Mouse (Mus musculus) MEL (cell line): Measurements from ENCODE around the gene Zfp113. TPM values are rescaled to one million over a fixed set of nuclear protein-coding genes. Genes with fewer than 3 reads are reported as not detected.
A peak's percentile ranks its signal among the peaks of the same experiment; 100 is the strongest.

ENCODE experiments used
- DNase-seq: peaks from one replicate; pipeline ENCODE4 v3.0.0; 2011; ENCODE audit warnings: low read depth, low spot score
- H3K27ac ChIP-seq: 2 replicates; pipeline ENCODE4 v1.5.1; 2012; ENCODE audit warnings: low read depth, mild to moderate bottlenecking, control low read depth, low read length, moderate library complexity; ENCODE audit not compliant: control insufficient read depth
- H3K27me3 ChIP-seq, 2 experiments: fragments of 150-350 bp in 1 of 2; sonication (generic) in 1 of 2; 2 replicates each; pipeline ENCODE4 v1.6.1; 2012; ENCODE audit warnings: low read length in 2 of 2, mild to moderate bottlenecking in 2 of 2, improper control_type of control experiment in 1 of 2, moderate library complexity in 1 of 2; ENCODE audit not compliant: insufficient read depth in 2 of 2, control insufficient read depth in 1 of 2
- H3K36me3 ChIP-seq, 2 experiments: 2 replicates each; pipeline ENCODE4 v1.6.1; 2012 to 2014; ENCODE audit warnings: low read length in 2 of 2, improper control_type of control experiment in 1 of 2, inconsistent platforms in 1 of 2, mild to moderate bottlenecking in 1 of 2; ENCODE audit not compliant: insufficient read depth in 2 of 2, control insufficient read depth in 1 of 2
- H3K4me1 ChIP-seq, 2 experiments: fragments of 150-350 bp in 1 of 2; sonication (generic) in 1 of 2; 2 replicates each; pipeline ENCODE4 v1.6.1; 2012; ENCODE audit warnings: low read length in 2 of 2, improper control_type of control experiment in 1 of 2, mild to moderate bottlenecking in 1 of 2; ENCODE audit not compliant: insufficient read depth in 2 of 2, control insufficient read depth in 1 of 2
- H3K4me3 ChIP-seq, 2 experiments: fragments of 150-350 bp in 1 of 2; sonication (generic) in 1 of 2; 2 replicates each; pipeline ENCODE4 v1.5.1; 2012; ENCODE audit warnings: low read depth in 2 of 2, low read length in 2 of 2, mild to moderate bottlenecking in 2 of 2, moderate library complexity in 2 of 2, control low read depth in 1 of 2, improper control_type of control experiment in 1 of 2; ENCODE audit not compliant: control insufficient read depth in 1 of 2, insufficient read depth in 1 of 2
- H3K79me2 ChIP-seq: 2 replicates; pipeline ENCODE4 v1.6.1; 2012; ENCODE audit warnings: mild to moderate bottlenecking, low read length, moderate library complexity; ENCODE audit not compliant: control insufficient read depth, poor library complexity, insufficient read depth
- H3K9ac ChIP-seq: 2 replicates; pipeline ENCODE4 v1.6.1; 2012; ENCODE audit warnings: low read depth, mild to moderate bottlenecking, control low read depth, low read length, moderate library complexity; ENCODE audit not compliant: control insufficient read depth, poor library complexity, severe bottlenecking
- H3K9me3 ChIP-seq: fragments of 150-350 bp; sonication (generic); replicated peaks from 2 replicates; pipeline ENCODE4 v1.6.1; 2012; ENCODE audit warnings: mild to moderate bottlenecking, low read length, improper control_type of control experiment, moderate library complexity; ENCODE audit not compliant: insufficient read depth
- CHD1 ChIP-seq: IDR thresholded peaks from 2 replicates; pipeline ENCODE4 v1.6.1; 2012; ENCODE audit warnings: low read depth, mild to moderate bottlenecking, inconsistent platforms, low read length, improper control_type of control experiment
- CHD2 ChIP-seq: IDR thresholded peaks from 2 replicates; pipeline ENCODE4 v1.6.1; 2011; ENCODE audit warnings: low read length, improper control_type of control experiment
- CTCF ChIP-seq, 3 experiments: IDR thresholded peaks in 2 of 3; conservative IDR thresholded peaks in 1 of 3; 2 replicates each; pipeline ENCODE4 v1.5.1; 2011 to 2012; ENCODE audit warnings: low read length in 3 of 3, low read depth in 2 of 3, mild to moderate bottlenecking in 2 of 3, improper control_type of control experiment in 1 of 3, inconsistent platforms in 1 of 3, mixed read lengths in 1 of 3, moderate library complexity in 1 of 3; ENCODE audit not compliant: control insufficient read depth in 1 of 3, insufficient read depth in 1 of 3, poor library complexity in 1 of 3, severe bottlenecking in 1 of 3
- E2F4 ChIP-seq: IDR thresholded peaks from 2 replicates; pipeline ENCODE4 v1.6.1; 2011; ENCODE audit warnings: low read depth, low read length, improper control_type of control experiment, borderline replicate concordance
- GATA1 ChIP-seq: IDR thresholded peaks from 2 replicates; pipeline ENCODE4 v1.6.1; 2011; ENCODE audit warnings: low read depth, low read length, improper control_type of control experiment
- KAT2A ChIP-seq: conservative IDR thresholded peaks from 2 replicates; pipeline ENCODE4 v1.6.1; 2012; ENCODE audit warnings: low read depth, low read length, improper control_type of control experiment, inconsistent platforms
- MAFK ChIP-seq: IDR thresholded peaks from 2 replicates; pipeline ENCODE4 v1.6.1; 2011; ENCODE audit warnings: low read depth, mild to moderate bottlenecking, low read length, improper control_type of control experiment, borderline replicate concordance
- MYC ChIP-seq: IDR thresholded peaks from 2 replicates; pipeline ENCODE4 v1.6.1; 2011; ENCODE audit warnings: low read depth, mild to moderate bottlenecking, low read length, improper control_type of control experiment, moderate library complexity
- NELFE ChIP-seq: IDR thresholded peaks from 2 replicates; pipeline ENCODE4 v1.6.1; 2011; ENCODE audit warnings: low read depth, low read length, improper control_type of control experiment
- NRF1 ChIP-seq: IDR thresholded peaks from 2 replicates; pipeline ENCODE4 v1.6.1; 2014; ENCODE audit warnings: low read depth, mild to moderate bottlenecking, inconsistent platforms, low read length, improper control_type of control experiment, moderate library complexity; ENCODE audit not compliant: poor library complexity, insufficient read depth, severe bottlenecking
- RAD21 ChIP-seq: IDR thresholded peaks from 2 replicates; pipeline ENCODE4 v1.6.1; 2011; ENCODE audit warnings: mild to moderate bottlenecking, low read depth, low read length, improper control_type of control experiment
- SIN3A ChIP-seq: IDR thresholded peaks from 2 replicates; pipeline ENCODE4 v1.6.1; 2012; ENCODE audit warnings: low read length, improper control_type of control experiment, inconsistent platforms
- SMC3 ChIP-seq: IDR thresholded peaks from 2 replicates; pipeline ENCODE4 v1.6.1; 2011; ENCODE audit warnings: low read depth, low read length, improper control_type of control experiment
- ZC3H11A ChIP-seq: IDR thresholded peaks from 2 replicates; pipeline ENCODE4 v1.6.1; 2012; ENCODE audit warnings: low read depth, mild to moderate bottlenecking, inconsistent platforms, low read length, improper control_type of control experiment
- polyA plus RNA-seq, 2 experiments: library from polyadenylated mRNA; stranded (reverse) in 1 of 2; unstranded in 1 of 2; fragments of >175 nt in 1 of 2; fragments of >200 nt in 1 of 2; gene quantifications; 2 replicates each; pipeline versions ENCODE4 v1.2.1 to v1.2.4; 2012; ENCODE audit warnings: low replicate concordance in 2 of 2, low read depth in 1 of 2; ENCODE audit not compliant: insufficient read length in 2 of 2, insufficient read depth in 1 of 2, missing spikeins in 1 of 2
- total RNA-seq: library from RNA; depleted of rRNA; stranded (reverse); fragments of 300-350 nt; gene quantifications from 2 replicates; pipeline ENCODE4 v1.2.3, GENCODE M21; 2012

Zfp113 gene
- total and polyA plus RNA-seq, 3 experiments = 6.8 to 6.9 TPM; not detected in 1

DNA sequence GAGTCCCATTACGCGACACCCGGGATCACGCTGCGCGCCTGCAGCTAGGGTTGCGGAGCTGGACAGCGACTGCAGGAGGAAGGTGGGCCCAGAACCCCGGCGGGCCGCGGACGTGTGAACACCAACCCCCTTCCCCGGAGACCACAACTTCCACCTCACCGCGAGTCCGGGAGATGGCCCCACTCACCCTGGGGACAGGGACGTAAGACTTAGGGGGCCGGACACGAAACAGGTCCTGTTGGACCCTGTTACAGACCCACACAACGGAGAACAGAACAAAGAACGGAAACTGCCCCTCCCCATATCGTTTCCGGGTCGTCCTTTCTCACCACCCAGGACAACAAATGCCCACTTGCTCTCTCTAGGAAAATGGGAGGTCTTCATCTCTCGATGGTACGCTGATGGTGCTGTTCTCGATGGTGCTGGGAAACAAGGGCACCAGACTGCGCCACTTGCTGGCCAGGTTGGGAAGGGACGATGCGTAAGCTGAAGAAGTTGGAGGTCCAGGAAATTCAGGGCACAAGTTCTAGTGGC lies at the start of gene Zfp113 (continued):
- TF ChIP-seq CHD1 = no peak
- TF ChIP-seq CTCF (IDR thresholded peaks at IDR 0.05 in 2 of 3, conservative IDR thresholded peaks at IDR 0.05 in 1 of 3; ENCODE audit: control insufficient read depth in 1 of 3, insufficient read depth in 1 of 3, low read depth in 2 of 3, low read length in 3 of 3, poor library complexity in 1 of 3, severe bottlenecking in 1 of 3) = peak; percentile 85 to 97 (median 86)
- TF ChIP-seq MYC = peak; percentile 82; the same call in 1 of the 2 replicates
- no peak for TF ChIP-seq MAFK

DNA sequence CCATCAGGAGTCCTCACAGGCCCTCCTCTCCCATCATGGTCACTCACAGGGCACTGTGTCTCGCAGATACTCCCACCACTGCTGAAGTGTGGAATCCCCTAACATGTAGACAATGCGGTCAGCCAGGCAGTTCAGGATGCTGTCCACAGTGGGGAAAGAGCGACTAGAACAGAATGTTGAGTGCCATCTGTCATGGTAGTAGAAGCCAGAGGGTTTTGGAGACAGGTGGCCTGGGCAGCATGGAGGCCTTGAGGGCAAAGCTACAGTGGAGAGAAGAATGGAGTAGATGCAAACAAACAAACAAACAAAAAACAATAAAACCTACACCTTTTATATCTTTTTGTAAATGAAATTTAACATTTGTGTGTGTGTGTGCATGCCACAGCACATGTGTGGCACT lies 46.5 kb upstream of the Zfp113 start:
- no peaks in the 10 kb centered on the region; a peak in 1 of 4 replicates for H3K36me3 ChIP-seq
- H3K27me3 ChIP-seq = no peaks in the 10 kb centered on the region
- no peaks in the 10 kb centered on the region for H3K9me3 ChIP-seq
- H3K27ac ChIP-seq = no peak overlapping the region
- H3K79me2 ChIP-seq = no peaks in the 10 kb centered on the region
- no peak overlapping the region for H3K9ac ChIP-seq
- no peaks in the 10 kb centered on the region for H3K4me1 ChIP-seq
- no peak overlapping the region for H3K4me3 ChIP-seq
- DNase-seq = no peak
- TF ChIP-seq KAT2A = no peak
- TF ChIP-seq NELFE = no peak
- no peak for TF ChIP-seq GATA1
- no peak for TF ChIP-seq SIN3A
- TF ChIP-seq E2F4 = no peak
- no peak for TF ChIP-seq CHD2
- no peak for TF ChIP-seq CTCF (IDR thresholded peaks at IDR 0.05 in 2 of 3, conservative IDR thresholded peaks at IDR 0.05 in 1 of 3; ENCODE audit: control insufficient read depth in 1 of 3, insufficient read depth in 1 of 3, low read depth in 2 of 3, low read length in 3 of 3, poor library complexity in 1 of 3, severe bottlenecking in 1 of 3)
- TF ChIP-seq NRF1 = no peak

DNA sequence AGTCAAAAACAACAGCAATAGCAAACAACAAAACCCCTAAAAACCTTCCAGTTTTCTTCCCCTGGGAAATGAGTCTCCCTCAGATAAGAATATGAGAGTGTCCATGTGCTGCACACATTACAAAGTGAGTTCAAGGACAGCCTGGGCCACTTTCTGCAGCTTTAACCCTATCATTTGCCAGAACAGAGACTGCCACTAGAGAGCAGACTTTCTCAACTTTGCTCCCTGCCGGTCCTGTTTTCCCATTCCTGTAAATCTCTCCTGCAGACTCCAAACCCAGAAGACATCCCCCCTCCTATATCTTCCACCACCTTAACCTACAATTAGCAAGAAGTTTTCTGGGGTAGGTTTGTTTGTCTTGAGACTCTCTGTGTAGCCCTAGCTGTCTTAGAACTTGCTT lies 44.0 kb upstream of the Zfp113 start:
- peaks cover 2% of the 10 kb centered on the region; the same call in 1 of the 2 replicates for H3K79me2 ChIP-seq
- TF ChIP-seq CTCF (IDR thresholded peaks at IDR 0.05 in 2 of 3, conservative IDR thresholded peaks at IDR 0.05 in 1 of 3; ENCODE audit: control insufficient read depth in 1 of 3, insufficient read depth in 1 of 3, low read depth in 2 of 3, low read length in 3 of 3, poor library complexity in 1 of 3, severe bottlenecking in 1 of 3) = peak in 2 of 3 experiments; percentile 43 to 59; a peak in 5 of 6 replicates
- TF ChIP-seq ZC3H11A = peak; percentile 18; the same call in 1 of the 2 replicates
- no peak for TF ChIP-seq SIN3A
- TF ChIP-seq SMC3 = peak; percentile 56
- no peak for TF ChIP-seq MYC
- TF ChIP-seq RAD21 = peak; percentile 44
- no peaks in the 10 kb centered on the region for H3K27me3 ChIP-seq
- DNase-seq = peak; percentile 32
- H3K36me3 ChIP-seq = no peaks in the 10 kb centered on the region; a peak in 1 of 4 replicates
- no peak overlapping the region for H3K4me3 ChIP-seq
- no peak overlapping the region for H3K27ac ChIP-seq
- H3K9me3 ChIP-seq = no peaks in the 10 kb centered on the region
- H3K4me1 ChIP-seq = no peaks in the 10 kb centered on the region; a peak in 1 of 4 replicates
- H3K9ac ChIP-seq = no peak overlapping the region
